Mouse (Mus musculus) G1E (cell line): ENCODE results near the gene Pak4. TPM values are rescaled to one million over a fixed set of nuclear protein-coding genes. Genes with fewer than 3 reads are reported as not detected.
"Not testable (repeated sequence)": the region's sequence is repeated elsewhere in the genome, so short reads cannot be mapped to it uniquely, and the experiment has no call there.

Experiments
- ATAC-seq: 2 replicates; pipeline ENCODE4 v1.8.0; 2016; ENCODE audit warnings: mild to moderate bottlenecking; ENCODE audit not compliant: insufficient number of reproducible peaks, poor library complexity, low FRiP score, severe bottlenecking; ENCODE audit errors: extremely low read depth
- DNase-seq: peaks from one replicate; pipeline ENCODE4 v3.0.0; 2012; ENCODE audit warnings: low spot score
- H3K27me3 ChIP-seq: 2 replicates; pipeline ENCODE4 v1.6.1; 2012; ENCODE audit warnings: mild to moderate bottlenecking, low read length, inconsistent platforms; ENCODE audit not compliant: insufficient read depth
- H3K36me3 ChIP-seq: replicated peaks from 2 replicates; pipeline ENCODE3; 2012; ENCODE audit warnings: mild to moderate bottlenecking, inconsistent platforms
- H3K4me1 ChIP-seq: 2 replicates; pipeline ENCODE4 v1.6.1; 2012; ENCODE audit warnings: low read depth, low read length, inconsistent platforms, mixed read lengths; ENCODE audit not compliant: insufficient read depth
- H3K4me3 ChIP-seq: 2 replicates; pipeline ENCODE4 v1.5.1; 2012; ENCODE audit warnings: low read depth, mild to moderate bottlenecking, inconsistent platforms, low read length, moderate library complexity, mixed read lengths
- H3K9me3 ChIP-seq: replicated peaks from 2 replicates; pipeline ENCODE4 v1.6.1; 2012; ENCODE audit warnings: inconsistent platforms
- CTCF ChIP-seq: IDR thresholded peaks from 2 replicates; pipeline ENCODE4 v1.5.1; 2012; ENCODE audit warnings: low read depth, low read length, inconsistent platforms, mixed read lengths
- GATA1 ChIP-seq: IDR thresholded peaks from 2 replicates; pipeline ENCODE4 v1.6.1; 2012; ENCODE audit warnings: borderline replicate concordance, low read length, inconsistent platforms, mixed read lengths
- GATA2 ChIP-seq: IDR thresholded peaks from 2 replicates; pipeline ENCODE4 v1.6.1; 2012; ENCODE audit warnings: low read depth, low read length, inconsistent platforms, borderline replicate concordance
- POLR2AphosphoS5 ChIP-seq: IDR thresholded peaks from 2 replicates; pipeline ENCODE4 v1.6.1; 2012; ENCODE audit warnings: low read depth, low read length, inconsistent platforms; ENCODE audit not compliant: insufficient replicate concordance
- TAL1 ChIP-seq: conservative IDR thresholded peaks from 2 replicates; pipeline ENCODE4 v1.6.1; 2012; ENCODE audit warnings: low read depth, low read length, inconsistent platforms, mixed read lengths
- polyA plus RNA-seq: library from polyadenylated mRNA; stranded (reverse); fragments of >175 nt; gene quantifications from 2 replicates; pipeline ENCODE4 v1.2.3, GENCODE M21; 2012
- total RNA-seq, 2 experiments: library from RNA; stranded (forward) in 1 of 2; stranded (reverse) in 1 of 2; fragments of 200-1000 nt in 1 of 2; fragments of >200 nt in 1 of 2; fragmentation: Nextera tagmentation in 1 of 2; gene quantifications; 2 replicates each; pipeline ENCODE4 v1.2.3; 2014 to 2017

The Pak4 gene
- total and polyA plus RNA-seq, 3 experiments: 5.6 to 72.6 (median 16.0) TPM

- ATAC-seq (no peak), DNase-seq (no peak)
- TF ChIP-seq TAL1 (no peak), POLR2AphosphoS5 (no peak), CTCF (no peak), GATA2 (no peak), GATA1 (no peak)
- Histone ChIP-seq H3K4me1 (peaks cover 9% of the 10 kb centered on the region), H3K9me3 (no peaks in the 10 kb centered on the region), H3K4me3 (no peak within 1 kb of the TSS), H3K27me3 (peaks cover 25% of the 10 kb centered on the region; the same call in 1 of the 2 replicates), H3K36me3 (no peaks in the 10 kb centered on the region)
Observed at GRCm38 (mm10) chr7:28547154-28547553, 50.8 kb downstream of the Pak4 start, which contains the start of gene Nccrp1. TSS of gene Nccrp1 (minus strand) at chr7:28547254.

- no peak for TF ChIP-seq GATA2
- TF ChIP-seq POLR2AphosphoS5: no peak
- TF ChIP-seq CTCF: no peak
- no peak for TF ChIP-seq GATA1
- no peak for TF ChIP-seq TAL1
- H3K4me3 ChIP-seq: no peak overlapping the region
- H3K27me3 ChIP-seq: peaks cover 22% of the 10 kb centered on the region; the same call in 1 of the 2 replicates
- peaks cover 9% of the 10 kb centered on the region for H3K4me1 ChIP-seq
- DNase-seq (no peak), ATAC-seq (no peak)
- no peaks in the 10 kb centered on the region for H3K36me3 ChIP-seq
- H3K9me3 ChIP-seq: no peaks in the 10 kb centered on the region
Observed at GRCm38 (mm10) chr7:28546649-28547048, 51.3 kb downstream of the Pak4 start.

- Histone ChIP-seq H3K27me3 (peaks cover 25% of the 10 kb centered on the region; the same call in 1 of the 2 replicates), H3K4me3 (no peak overlapping the region), H3K36me3 (no peaks in the 10 kb centered on the region), H3K4me1 (peaks cover 9% of the 10 kb centered on the region), H3K9me3 (peaks cover 2% of the 10 kb centered on the region)
- TF ChIP-seq TAL1 (no peak), CTCF (no peak), POLR2AphosphoS5 (no peak), GATA1 (no peak), GATA2 (no peak)
- DNase-seq: no peak
- ATAC-seq: no peak
Observed at GRCm38 (mm10) chr7:28545891-28546210, 52.1 kb downstream of the Pak4 start.

GRCm38 (mm10) chr7:28545048-28545890, 52.7 kb downstream of the Pak4 start:
- no peak for DNase-seq
- no peak for ATAC-seq
- Histone ChIP-seq H3K9me3 (peaks cover 8% of the 10 kb centered on the region), H3K27me3 (peaks cover 27% of the 10 kb centered on the region; the same call in 1 of the 2 replicates), H3K4me1 (peaks cover 9% of the 10 kb centered on the region), H3K4me3 (no peak overlapping the region), H3K36me3 (no peaks in the 10 kb centered on the region)
- TF ChIP-seq CTCF: no peak
- no peak for TF ChIP-seq GATA2
- no peak for TF ChIP-seq POLR2AphosphoS5
- no peak for TF ChIP-seq TAL1
- no peak for TF ChIP-seq GATA1

DNA sequence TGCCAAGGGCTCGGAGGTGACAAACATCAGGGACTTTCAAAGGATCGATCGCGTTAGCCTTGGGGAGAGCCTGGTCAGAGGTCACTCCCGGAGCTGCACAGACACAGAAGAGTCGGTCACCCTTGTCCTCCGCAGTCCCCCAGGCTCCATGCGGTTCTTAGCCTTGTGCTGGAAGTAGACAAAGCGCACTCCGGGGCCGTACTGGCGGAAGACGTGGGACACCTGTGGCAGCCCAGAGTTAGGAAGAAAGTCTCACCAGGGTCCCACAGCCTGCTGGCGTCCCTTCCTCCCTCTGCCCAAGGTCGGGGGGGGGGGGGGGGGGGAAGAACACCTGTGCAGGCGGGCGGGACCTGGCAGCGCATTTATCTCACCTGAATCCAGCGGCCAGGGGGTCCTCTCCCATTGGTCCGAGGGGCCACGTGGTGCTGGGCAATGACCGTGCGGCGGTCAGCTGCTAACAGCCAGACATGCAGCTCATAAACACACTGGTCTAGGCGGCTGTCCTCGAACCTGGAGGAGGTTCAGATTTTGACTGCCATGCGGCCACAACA, 53.9 kb downstream of the Pak4 start:
- DNase-seq (no peak), ATAC-seq (no peak)
- Histone ChIP-seq H3K27me3 (peaks cover 27% of the 10 kb centered on the region; the same call in 1 of the 2 replicates), H3K36me3 (no peaks in the 10 kb centered on the region), H3K9me3 (peaks cover 17% of the 10 kb centered on the region), H3K4me1 (peaks cover 9% of the 10 kb centered on the region), H3K4me3 (no peak overlapping the region)
- TF ChIP-seq TAL1 (no peak), POLR2AphosphoS5 (no peak), GATA2 (no peak), CTCF (no peak), GATA1 (no peak)

- H3K4me3 ChIP-seq: no peak within 1 kb of the TSS
- ATAC-seq: no peak
Observed at GRCm38 (mm10) chr7:28540526-28540925, 57.5 kb downstream of the Pak4 start, which contains the start of gene Sycn. TSS of gene Sycn (plus strand) at chr7:28540885.

GRCm38 (mm10) chr7:28538886-28539285, 59.1 kb downstream of the Pak4 start:
- H3K4me1 ChIP-seq, ATAC-seq, DNase-seq, H3K36me3 ChIP-seq, H3K4me3 ChIP-seq, H3K27me3 ChIP-seq: not testable (repeated sequence)
- peaks cover 34% of the 10 kb centered on the region for H3K9me3 ChIP-seq

More at GRCm38 (mm10) chr7:28540526-28540925, 57.5 kb downstream of the Pak4 start, which contains the start of gene Sycn:
- no peak for DNase-seq
- Histone ChIP-seq H3K27me3 (peaks cover 11% of the 10 kb centered on the region; the same call in 1 of the 2 replicates), H3K4me1 (peaks cover 6% of the 10 kb centered on the region), H3K36me3 (no peaks in the 10 kb centered on the region), H3K9me3 (peaks cover 34% of the 10 kb centered on the region)
- TF ChIP-seq TAL1: no peak
- no peak for TF ChIP-seq POLR2AphosphoS5
- no peak for TF ChIP-seq GATA2
- no peak for TF ChIP-seq GATA1
- TF ChIP-seq CTCF: no peak
